Mouse (Mus musculus) kidney, adult 2 months (tissue): Measurements from ENCODE around the gene Dido1. TPM values are rescaled to one million over a fixed set of nuclear protein-coding genes. Genes with fewer than 3 reads are reported as not detected.

ENCODE experiments used
- DNase-seq: peaks from one replicate; pipeline ENCODE4 v3.0.0; 2021
- H3K27ac ChIP-seq: fragments of 200-500 bp; 2 replicates; pipeline ENCODE4 v1.5.1; 2012; ENCODE audit warnings: low read depth, low read length, control low read depth, inconsistent platforms; ENCODE audit not compliant: insufficient read depth
- H3K27me3 ChIP-seq: fragments of 200-500 bp; replicated peaks from 2 replicates; pipeline ENCODE4 v1.6.1; 2012; ENCODE audit warnings: mild to moderate bottlenecking, moderate library complexity, low read length, inconsistent platforms; ENCODE audit not compliant: control insufficient read depth, insufficient read depth
- H3K36me3 ChIP-seq: fragments of 200-500 bp; 2 replicates; pipeline ENCODE4 v1.6.1; 2012; ENCODE audit warnings: mild to moderate bottlenecking, moderate library complexity, low read length, inconsistent platforms; ENCODE audit not compliant: control insufficient read depth, insufficient read depth
- H3K4me1 ChIP-seq: fragments of 200-500 bp; 2 replicates; pipeline ENCODE4 v1.6.1; 2011; ENCODE audit warnings: low read length; ENCODE audit not compliant: control insufficient read depth, insufficient read depth
- H3K4me3 ChIP-seq: fragments of 200-500 bp; 2 replicates; pipeline ENCODE4 v1.5.1; 2011; ENCODE audit warnings: mild to moderate bottlenecking, low read depth, low read length, control low read depth; ENCODE audit not compliant: insufficient read depth
- CTCF ChIP-seq: fragments of 200-500 bp; conservative IDR thresholded peaks from 2 replicates; pipeline ENCODE4 v1.5.1; 2011; ENCODE audit warnings: low read depth, mild to moderate bottlenecking, control low read depth, low read length, moderate library complexity, mixed read lengths; ENCODE audit not compliant: insufficient read depth, insufficient read length
- POLR2A ChIP-seq: fragments of 200-500 bp; IDR thresholded peaks from one replicate; pipeline ENCODE4 v1.6.1; 2011; ENCODE audit warnings: low read depth, low read length, control low read depth
- WGBS: fragments of 180-500 bp; shearing (Covaris S2); methylation state at CpG from one replicate; pipeline ENCODE4 v1.1.7; 2018; 5-methylcytosine and 5-hydroxymethylcytosine counted together
- polyA plus RNA-seq: library from polyadenylated mRNA; depleted of rRNA; stranded (reverse); fragments of >200 nt; gene quantifications from 2 replicates; pipeline ENCODE4 v1.2.3, GENCODE M21; 2012; rRNA removed

Dido1 gene
- 13.2 and 13.4 TPM in 2 replicates for polyA plus RNA-seq

GRCm38 (mm10) chr2:180709923-180710272, at the start of gene Dido1, which contains the start of gene Gid8:
Dido1 (minus strand) TSS chr2:180709999.
Gid8 (plus strand) TSS chr2:180710117.
- WGBS: under 1% methylated on average over 43 of the region's 43 CpGs
- Histone ChIP-seq H3K4me1 (peaks cover 18% of the 10 kb centered on the region), H3K27me3 (no peaks in the 10 kb centered on the region), H3K27ac (peak within 1 kb of the TSS; percentile 79), H3K36me3 (peaks cover 1% of the 10 kb centered on the region; the same call in 1 of the 2 replicates), H3K4me3 (peak within 1 kb of the TSS; percentile 78)
- TF ChIP-seq POLR2A (peak; percentile 44), CTCF (no peak)
- DNase-seq: peak; percentile 99

- no peak for DNase-seq
- 67% methylated on average over 15 of the region's 15 CpGs for WGBS
- Histone ChIP-seq H3K4me1 (no peaks in the 10 kb centered on the region), H3K4me3 (no peak overlapping the region), H3K36me3 (no peaks in the 10 kb centered on the region), H3K27me3 (no peaks in the 10 kb centered on the region), H3K27ac (no peak overlapping the region)
- TF ChIP-seq POLR2A (no peak), CTCF (no peak)
Observed at GRCm38 (mm10) chr2:180758513-180759263, 48.9 kb upstream of the Dido1 start.

- Histone ChIP-seq H3K27ac (no peak overlapping the region), H3K36me3 (no peaks in the 10 kb centered on the region), H3K4me3 (no peak overlapping the region), H3K4me1 (no peaks in the 10 kb centered on the region), H3K27me3 (no peaks in the 10 kb centered on the region)
- WGBS: 23% methylated on average over 2 of the region's 2 CpGs
- TF ChIP-seq CTCF (no peak), POLR2A (no peak)
- no peak for DNase-seq
Observed at GRCm38 (mm10) chr2:180756786-180757185, 47.0 kb upstream of the Dido1 start.

- WGBS: 5% methylated on average over 8 of the region's 8 CpGs
- Histone ChIP-seq H3K36me3 (no peaks in the 10 kb centered on the region), H3K27ac (no peak overlapping the region), H3K4me1 (no peaks in the 10 kb centered on the region), H3K4me3 (no peak overlapping the region), H3K27me3 (no peaks in the 10 kb centered on the region)
- DNase-seq: peak; percentile 48
- no peak for TF ChIP-seq CTCF
- TF ChIP-seq POLR2A: no peak
Observed at GRCm38 (mm10) chr2:180755896-180756295, 46.1 kb upstream of the Dido1 start.

GRCm38 (mm10) chr2:180754976-180755688, 45.3 kb upstream of the Dido1 start:
- Histone ChIP-seq H3K4me1 (no peaks in the 10 kb centered on the region), H3K27ac (no peak overlapping the region), H3K27me3 (no peaks in the 10 kb centered on the region), H3K4me3 (no peak overlapping the region), H3K36me3 (no peaks in the 10 kb centered on the region)
- TF ChIP-seq POLR2A: no peak
- no peak for TF ChIP-seq CTCF
- WGBS: 78% methylated on average over 5 of the region's 5 CpGs
- no peak for DNase-seq

- WGBS: 54% methylated on average over 5 of the region's 5 CpGs
- TF ChIP-seq POLR2A (no peak), CTCF (no peak)
- H3K4me1 ChIP-seq: no peaks in the 10 kb centered on the region
- DNase-seq: no peak
- no peaks in the 10 kb centered on the region for H3K27me3 ChIP-seq
- H3K27ac ChIP-seq: no peak overlapping the region
- H3K36me3 ChIP-seq: no peaks in the 10 kb centered on the region
- no peak overlapping the region for H3K4me3 ChIP-seq
Observed at GRCm38 (mm10) chr2:180748904-180749303, 39.1 kb upstream of the Dido1 start.

GRCm38 (mm10) chr2:180746569-180747192, 36.9 kb upstream of the Dido1 start:
- DNase-seq: peak; percentile 17
- Histone ChIP-seq H3K36me3 (no peaks in the 10 kb centered on the region), H3K4me3 (no peak overlapping the region), H3K27me3 (no peaks in the 10 kb centered on the region), H3K4me1 (no peaks in the 10 kb centered on the region), H3K27ac (no peak overlapping the region)
- no peak for TF ChIP-seq CTCF
- no peak for TF ChIP-seq POLR2A
- 20% methylated on average over 5 of the region's 5 CpGs for whole genome bisulfite sequencing
